Mouse (Mus musculus): Measurements from ENCODE around the gene Mto1. TPM values are rescaled to one million over a fixed set of nuclear protein-coding genes. Genes with fewer than 3 reads are reported as not detected.
A peak's percentile ranks its signal among the peaks of the same experiment; 100 is the strongest.

Gene Mto1
- total RNA-seq, 1 experiment, result 31.3 TPM

- H3K4me1 ChIP-seq (ENCODE audit: control insufficient read depth in 2 of 2, insufficient read depth in 2 of 2, low read length in 2 of 2, poor library complexity in 1 of 2), result peaks cover 8 to 12% of the 10 kb centered on the region in 2 experiments; a peak in 3 of 4 replicates
- peak overlapping the region; percentile 52 for H3K27ac ChIP-seq (ENCODE audit: insufficient read depth, low read depth, low read length, poor library complexity, severe bottlenecking)
- peak overlapping the region; percentile 70 for H3K9ac ChIP-seq (ENCODE audit: insufficient read depth, low read depth, low read length, poor library complexity, severe bottlenecking)
- in situ Hi-C loops (cut with MboI; ENCODE audit: low sequenced_read_pairs in 2 of 2, unreplicated experiment in 2 of 2), result no loop called here
- peak overlapping the region; percentile 11 to 33 for H3K4me3 ChIP-seq (ENCODE audit: insufficient read depth in 1 of 2, low read depth in 1 of 2, low read length in 2 of 2, poor library complexity in 1 of 2, severe bottlenecking in 1 of 2)
- DNase-seq (ENCODE audit: low read depth, low spot score), result no peak
- TF ChIP-seq ZNF384 (IDR thresholded peaks at IDR 0.05; ENCODE audit: low read depth, low read length) (no peak), ZC3H11A (IDR thresholded peaks at IDR 0.05; ENCODE audit: borderline replicate concordance, low read depth, low read length) (no peak), MAFK (IDR thresholded peaks at IDR 0.05; ENCODE audit: insufficient read depth, low read depth, low read length) (no peak), HCFC1 (IDR thresholded peaks at IDR 0.05; ENCODE audit: borderline replicate concordance, insufficient read depth, low read length) (no peak), CHD2 (IDR thresholded peaks at IDR 0.05; ENCODE audit: low read depth, low read length) (no peak)
- peaks cover 2% of the 10 kb centered on the region; the same call in 1 of the 2 replicates for H3K36me3 ChIP-seq (ENCODE audit: control insufficient read depth, insufficient read depth, low read length, poor library complexity, severe bottlenecking)
- no peaks in the 10 kb centered on the region for H3K9me3 ChIP-seq (ENCODE audit: control insufficient read depth, insufficient read depth, low read depth, low read length)
These were observed 58.7 kb downstream of the Mto1 start for GRCm38 (mm10) chr9:78506722-78507077.

GRCm38 (mm10) chr9:78508106-78508786 is 60.2 kb downstream of the Mto1 start:
- in situ Hi-C loops (cut with MboI; ENCODE audit: low sequenced_read_pairs in 2 of 2, unreplicated experiment in 2 of 2), result no loop called here
- H3K9ac ChIP-seq (ENCODE audit: insufficient read depth, low read depth, low read length, poor library complexity, severe bottlenecking), result peak overlapping the region; percentile 40; the same call in 1 of the 2 replicates

GRCm38 (mm10) chr9:78511705-78512104 is 63.7 kb downstream of the Mto1 start:
- no peaks in the 10 kb centered on the region for H3K9me3 ChIP-seq (ENCODE audit: control insufficient read depth, insufficient read depth, low read depth, low read length)
- no peak overlapping the region for H3K27ac ChIP-seq (ENCODE audit: insufficient read depth, low read depth, low read length, poor library complexity, severe bottlenecking)
- TF ChIP-seq ZC3H11A (IDR thresholded peaks at IDR 0.05; ENCODE audit: borderline replicate concordance, low read depth, low read length), result no peak
- no peak for TF ChIP-seq CHD2 (IDR thresholded peaks at IDR 0.05; ENCODE audit: low read depth, low read length)
- no peak for TF ChIP-seq ZNF384 (IDR thresholded peaks at IDR 0.05; ENCODE audit: low read depth, low read length)
- TF ChIP-seq MAFK (IDR thresholded peaks at IDR 0.05; ENCODE audit: insufficient read depth, low read depth, low read length), result no peak
- no peak for TF ChIP-seq HCFC1 (IDR thresholded peaks at IDR 0.05; ENCODE audit: borderline replicate concordance, insufficient read depth, low read length)
- H3K4me3 ChIP-seq (ENCODE audit: insufficient read depth in 1 of 2, low read depth in 1 of 2, low read length in 2 of 2, poor library complexity in 1 of 2, severe bottlenecking in 1 of 2), result no peak overlapping the region
- in situ Hi-C loops (cut with MboI; ENCODE audit: low sequenced_read_pairs in 2 of 2, unreplicated experiment in 2 of 2), result no loop called here
- no peak for DNase-seq (ENCODE audit: low read depth, low spot score)
- H3K36me3 ChIP-seq (ENCODE audit: control insufficient read depth, insufficient read depth, low read length, poor library complexity, severe bottlenecking), result peaks cover 2% of the 10 kb centered on the region; the same call in 1 of the 2 replicates
- H3K4me1 ChIP-seq (ENCODE audit: control insufficient read depth in 2 of 2, insufficient read depth in 2 of 2, low read length in 2 of 2, poor library complexity in 1 of 2), result peaks cover 4 to 6% of the 10 kb centered on the region in 2 experiments; a peak in 2 of 4 replicates
- H3K9ac ChIP-seq (ENCODE audit: insufficient read depth, low read depth, low read length, poor library complexity, severe bottlenecking), result no peak overlapping the region

More at GRCm38 (mm10) chr9:78508106-78508786, 60.2 kb downstream of the Mto1 start:
- Histone ChIP-seq H3K36me3 (ENCODE audit: control insufficient read depth, insufficient read depth, low read length, poor library complexity, severe bottlenecking) (peaks cover 2% of the 10 kb centered on the region; the same call in 1 of the 2 replicates), H3K9me3 (ENCODE audit: control insufficient read depth, insufficient read depth, low read depth, low read length) (no peaks in the 10 kb centered on the region), H3K4me3 (ENCODE audit: insufficient read depth in 1 of 2, low read depth in 1 of 2, low read length in 2 of 2, poor library complexity in 1 of 2, severe bottlenecking in 1 of 2) (no peak overlapping the region), H3K27ac (ENCODE audit: insufficient read depth, low read depth, low read length, poor library complexity, severe bottlenecking) (no peak overlapping the region), H3K4me1 (ENCODE audit: control insufficient read depth in 2 of 2, insufficient read depth in 2 of 2, low read length in 2 of 2, poor library complexity in 1 of 2) (peaks cover 4 to 12% of the 10 kb centered on the region in 2 experiments; a peak in 2 of 4 replicates)
- TF ChIP-seq MAFK (IDR thresholded peaks at IDR 0.05; ENCODE audit: insufficient read depth, low read depth, low read length), result peak; percentile 82
- TF ChIP-seq ZNF384 (IDR thresholded peaks at IDR 0.05; ENCODE audit: low read depth, low read length), result no peak
- DNase-seq (ENCODE audit: low read depth, low spot score), result no peak

- in situ Hi-C loops (cut with MboI; ENCODE audit: low sequenced_read_pairs in 2 of 2, unreplicated experiment in 2 of 2), result no loop called here
These were observed 65.9 kb downstream of the Mto1 start for GRCm38 (mm10) chr9:78513776-78514500.

More at GRCm38 (mm10) chr9:78513776-78514500, 65.9 kb downstream of the Mto1 start:
- Histone ChIP-seq H3K4me3 (ENCODE audit: insufficient read depth in 1 of 2, low read depth in 1 of 2, low read length in 2 of 2, poor library complexity in 1 of 2, severe bottlenecking in 1 of 2) (no peak overlapping the region), H3K9ac (ENCODE audit: insufficient read depth, low read depth, low read length, poor library complexity, severe bottlenecking) (no peak overlapping the region), H3K27ac (ENCODE audit: insufficient read depth, low read depth, low read length, poor library complexity, severe bottlenecking) (no peak overlapping the region; the same call in 1 of the 2 replicates), H3K9me3 (ENCODE audit: control insufficient read depth, insufficient read depth, low read depth, low read length) (no peaks in the 10 kb centered on the region), H3K36me3 (ENCODE audit: control insufficient read depth, insufficient read depth, low read length, poor library complexity, severe bottlenecking) (no peaks in the 10 kb centered on the region), H3K4me1 (ENCODE audit: control insufficient read depth in 2 of 2, insufficient read depth in 2 of 2, low read length in 2 of 2, poor library complexity in 1 of 2) (peaks cover 4% of the 10 kb centered on the region in 2 experiments; a peak in 2 of 4 replicates)
- no peak for DNase-seq (ENCODE audit: low read depth, low spot score)
- no peak for TF ChIP-seq CHD2 (IDR thresholded peaks at IDR 0.05; ENCODE audit: low read depth, low read length)
- TF ChIP-seq ZC3H11A (IDR thresholded peaks at IDR 0.05; ENCODE audit: borderline replicate concordance, low read depth, low read length), result no peak
- TF ChIP-seq ZNF384 (IDR thresholded peaks at IDR 0.05; ENCODE audit: low read depth, low read length), result no peak
- no peak for TF ChIP-seq HCFC1 (IDR thresholded peaks at IDR 0.05; ENCODE audit: borderline replicate concordance, insufficient read depth, low read length)
- no peak for TF ChIP-seq MAFK (IDR thresholded peaks at IDR 0.05; ENCODE audit: insufficient read depth, low read depth, low read length)

Data from ES-E14 (cell line).